Mouse (Mus musculus) MEL (cell line): ENCODE measurements around the gene Prpf8.

Source experiments
- CHD1 ChIP-seq: IDR thresholded peaks from 2 replicates; pipeline ENCODE4 v1.6.1; 2012; ENCODE audit warnings: low read depth, mild to moderate bottlenecking, inconsistent platforms, low read length, improper control_type of control experiment
- CTCF ChIP-seq, 3 experiments: IDR thresholded peaks in 2 of 3; conservative IDR thresholded peaks in 1 of 3; 2 replicates each; pipeline ENCODE4 v1.5.1; 2011 to 2012; ENCODE audit warnings: low read length in 3 of 3, low read depth in 2 of 3, mild to moderate bottlenecking in 2 of 3, improper control_type of control experiment in 1 of 3, inconsistent platforms in 1 of 3, mixed read lengths in 1 of 3, moderate library complexity in 1 of 3; ENCODE audit not compliant: control insufficient read depth in 1 of 3, insufficient read depth in 1 of 3, poor library complexity in 1 of 3, severe bottlenecking in 1 of 3
- EP300 ChIP-seq, 2 experiments: IDR thresholded peaks; 2 replicates each; pipeline ENCODE4 v1.6.1; 2011; ENCODE audit warnings: improper control_type of control experiment in 2 of 2, low read length in 2 of 2, low read depth in 1 of 2, mild to moderate bottlenecking in 1 of 2
- GABPA ChIP-seq: IDR thresholded peaks from 2 replicates; pipeline ENCODE4 v1.6.1; 2012; ENCODE audit warnings: low read depth, mild to moderate bottlenecking, inconsistent platforms, low read length, improper control_type of control experiment, moderate library complexity
- MAFK ChIP-seq: IDR thresholded peaks from 2 replicates; pipeline ENCODE4 v1.6.1; 2011; ENCODE audit warnings: low read depth, mild to moderate bottlenecking, low read length, improper control_type of control experiment, borderline replicate concordance
- POLR2A ChIP-seq, 2 experiments: IDR thresholded peaks; 2 replicates each; pipeline ENCODE4 v1.6.1; 2011 to 2012; ENCODE audit warnings: low read length in 2 of 2, mild to moderate bottlenecking in 2 of 2, control low read depth in 1 of 2, improper control_type of control experiment in 1 of 2, low read depth in 1 of 2, moderate library complexity in 1 of 2; ENCODE audit not compliant: control insufficient read depth in 1 of 2, insufficient read depth in 1 of 2, poor library complexity in 1 of 2
- POLR2AphosphoS2 ChIP-seq: IDR thresholded peaks from 2 replicates; pipeline ENCODE4 v1.6.1; 2011; ENCODE audit warnings: low read length, improper control_type of control experiment
- RAD21 ChIP-seq: IDR thresholded peaks from 2 replicates; pipeline ENCODE4 v1.6.1; 2011; ENCODE audit warnings: mild to moderate bottlenecking, low read depth, low read length, improper control_type of control experiment
- TCF12 ChIP-seq: IDR thresholded peaks from 2 replicates; pipeline ENCODE4 v1.6.1; 2014; ENCODE audit warnings: low read depth, mild to moderate bottlenecking, inconsistent platforms, low read length, improper control_type of control experiment, moderate library complexity
- ZNF384 ChIP-seq: IDR thresholded peaks from 2 replicates; pipeline ENCODE4 v1.6.1; 2012; ENCODE audit warnings: low read depth, mild to moderate bottlenecking, inconsistent platforms, low read length, improper control_type of control experiment

DNA sequence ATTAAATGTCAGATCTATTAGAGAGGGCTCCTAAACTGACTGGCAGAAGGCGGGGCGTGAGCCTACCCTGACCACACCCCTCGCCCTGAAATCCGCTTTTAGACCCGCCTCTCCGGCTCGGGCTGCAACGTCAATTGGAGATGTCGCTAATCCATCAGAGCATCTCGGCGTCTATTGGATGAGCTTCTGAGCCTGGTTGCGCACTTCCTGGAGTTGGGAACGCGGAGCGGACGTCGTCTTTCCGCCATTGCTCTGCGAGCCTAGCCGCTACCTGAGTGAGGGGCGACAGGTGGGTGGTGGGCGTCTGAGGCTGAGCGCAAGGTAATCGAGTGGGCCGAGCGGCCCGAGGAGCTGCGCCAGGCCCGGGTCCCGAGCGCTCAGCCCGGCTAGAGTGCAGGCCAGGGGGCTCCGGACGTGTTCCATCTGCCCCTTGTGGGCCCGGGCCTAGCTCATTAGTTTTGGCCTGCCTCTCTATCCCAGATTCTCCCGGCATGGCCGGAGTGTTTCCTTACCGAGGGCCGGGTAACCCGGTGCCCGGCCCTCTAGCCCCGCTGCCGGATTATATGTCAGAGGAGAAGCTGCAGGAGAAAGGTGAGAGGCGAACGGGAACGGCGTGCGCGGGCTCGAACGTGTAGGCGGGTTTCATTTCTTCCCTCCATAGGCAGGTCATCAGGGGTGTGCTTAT, at the start of gene Prpf8:
- TF ChIP-seq ZNF384, result no peak
- no peak for TF ChIP-seq CHD1
- no peak for TF ChIP-seq CTCF (IDR thresholded peaks at IDR 0.05 in 2 of 3, conservative IDR thresholded peaks at IDR 0.05 in 1 of 3; ENCODE audit: control insufficient read depth in 1 of 3, insufficient read depth in 1 of 3, low read depth in 2 of 3, low read length in 3 of 3, poor library complexity in 1 of 3, severe bottlenecking in 1 of 3)
- TF ChIP-seq POLR2A (IDR thresholded peaks at IDR 0.05; ENCODE audit: control insufficient read depth in 1 of 2, insufficient read depth in 1 of 2, low read depth in 1 of 2, low read length in 2 of 2, poor library complexity in 1 of 2), result peak; percentile 70 to 89
- 0 out of 2 replicates have a peak, but pooled peaks have one; percentile 16 for TF ChIP-seq TCF12
- no peak for TF ChIP-seq MAFK
- no peak; a peak in 1 of 4 replicates for TF ChIP-seq EP300 (IDR thresholded peaks at IDR 0.05; ENCODE audit: low read depth in 1 of 2, low read length in 2 of 2)
- peak; percentile 86 for TF ChIP-seq POLR2AphosphoS2
- no peak for TF ChIP-seq RAD21
- peak; percentile 63; the same call in 1 of the 2 replicates for TF ChIP-seq GABPA
